ENCODE assay signal across 11 mouse cellular contexts in the genomic region with DNA sequence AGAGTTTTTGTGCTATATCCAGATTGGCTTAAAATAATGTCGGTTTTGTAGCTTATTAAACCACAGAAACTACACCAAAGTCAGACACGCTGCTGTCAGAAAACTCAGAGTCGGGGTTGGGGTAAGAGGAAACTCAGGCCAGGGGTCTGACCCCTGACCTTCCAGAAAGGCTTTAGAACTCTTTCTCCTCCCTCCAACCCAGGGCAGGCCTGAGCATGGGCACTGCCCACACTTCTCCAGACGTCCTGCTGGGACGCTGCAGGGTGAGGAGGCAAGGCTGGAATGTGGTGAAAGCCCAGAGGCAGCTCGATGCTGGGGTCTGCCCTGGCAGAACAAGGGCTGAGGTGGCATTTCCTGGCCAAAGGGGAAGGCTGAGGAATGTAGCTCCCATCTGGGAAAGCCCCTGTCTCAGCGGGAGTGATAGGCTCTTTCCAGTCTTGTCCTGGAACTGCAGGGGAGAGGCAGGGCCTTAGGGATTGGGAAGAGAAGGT. TPM values are rescaled to one million over a fixed set of nuclear protein-coding genes. Genes with fewer than 3 reads are reported as not detected.
A peak's percentile ranks its signal among the peaks of the same experiment; 100 is the strongest.
DNase-seq lines count a peak whose midpoint lies in the region; ATAC-seq and TF ChIP-seq lines count a peak whose summit lies in the region.
"Had no signal": no experiment of that assay in that cellular context is flagged by ENCODE, and none has a peak within 500 bp of the region (broad histone marks: within the 10 kb centered on the region; RNA-seq: fewer than 3 reads in every experiment).

No protein-coding gene starts in this region.

- peak overlapping the region; percentile 72 for H3K4me3 ChIP-seq in heart, embryonic 10.5 days
- H3K4me3 ChIP-seq in heart, postnatal 0 days (ENCODE audit: low read depth, low read length) = peak overlapping the region; percentile 46
- peak overlapping the region; percentile 46 for H3K4me3 ChIP-seq in midbrain, embryonic 13.5 days (replicated peaks)

- ATAC-seq in heart, postnatal 0 days (ENCODE audit: insufficient read depth, low read depth) = no peak
- ATAC-seq in midbrain, embryonic 13.5 days = no peak
- no peak for ATAC-seq in CD4-positive, CD25-positive, alpha-beta regulatory T cell, adult 4 months

- peak overlapping the region; percentile 41; the same call in 1 of the 2 replicates for H3K9ac ChIP-seq in heart, postnatal 0 days (replicated peaks; ENCODE audit: low read depth, low read length)
- H3K9ac ChIP-seq in midbrain, embryonic 13.5 days (replicated peaks) = peak overlapping the region; percentile 71; the same call in 1 of the 2 replicates

- no peak for TF ChIP-seq EP300 in heart, postnatal 0 days (IDR thresholded peaks at IDR 0.05; ENCODE audit: low read depth)

- peak overlapping the region; percentile 76 for H3K4me2 ChIP-seq in heart, postnatal 0 days (ENCODE audit: low read depth, low read length)
- peak overlapping the region; percentile 89 for H3K4me2 ChIP-seq in midbrain, embryonic 13.5 days (replicated peaks)

- no peaks in the 10 kb centered on the region for H3K9me3 ChIP-seq in heart, embryonic 10.5 days
- H3K9me3 ChIP-seq in heart, postnatal 0 days (replicated peaks; ENCODE audit: control insufficient read depth, low read length) = no peaks in the 10 kb centered on the region
- H3K9me3 ChIP-seq in midbrain, embryonic 13.5 days = no peaks in the 10 kb centered on the region

- no peak overlapping the region for H3K27ac ChIP-seq in heart, embryonic 10.5 days
- no peak overlapping the region for H3K27ac ChIP-seq in heart, postnatal 0 days (ENCODE audit: low read depth)
- no peak overlapping the region for H3K27ac ChIP-seq in midbrain, embryonic 13.5 days

- DNase-seq in heart, embryonic 10.5 days (ENCODE audit: low spot score) = no peak
- DNase-seq in heart, adult 11 months = no peak
- peak; percentile 36 for DNase-seq in ES-CJ7 (ENCODE audit: low read depth, low spot score)
- no peak for DNase-seq in heart, postnatal 0 days (ENCODE audit: low spot score)
- no peak for DNase-seq in thymus, postnatal 36 days
- no peak for DNase-seq in left cerebral cortex, postnatal 10 days (ENCODE audit: extremely low spot score in 1 of 2, low spot score in 2 of 2)

- H3K27me3 ChIP-seq in heart, embryonic 10.5 days (ENCODE audit: insufficient read depth, poor library complexity, severe bottlenecking) = peaks cover 87% of the 10 kb centered on the region
- H3K27me3 ChIP-seq in heart, postnatal 0 days (ENCODE audit: control insufficient read depth, insufficient read depth, low read length) = peaks cover 31% of the 10 kb centered on the region
- H3K27me3 ChIP-seq in midbrain, embryonic 13.5 days = peaks cover 49% of the 10 kb centered on the region

- H3K36me3 ChIP-seq in heart, embryonic 10.5 days = no peaks in the 10 kb centered on the region
- no peaks in the 10 kb centered on the region for H3K36me3 ChIP-seq in heart, postnatal 0 days (replicated peaks; ENCODE audit: control insufficient read depth, insufficient read depth, low read length)
- no peaks in the 10 kb centered on the region for H3K36me3 ChIP-seq in midbrain, embryonic 13.5 days

- whole genome bisulfite sequencing in heart, embryonic 10.5 days = 3% methylated on average over 7 of the region's 7 CpGs
- 12% methylated on average over 7 of the region's 7 CpGs for WGBS in heart, postnatal 0 days
- WGBS in midbrain, embryonic 13.5 days = 12% methylated on average over 7 of the region's 7 CpGs

- H3K4me1 ChIP-seq in heart, embryonic 10.5 days = peaks cover 20% of the 10 kb centered on the region
- H3K4me1 ChIP-seq in heart, postnatal 0 days (ENCODE audit: control insufficient read depth, insufficient read depth) = peaks cover 23% of the 10 kb centered on the region; the same call in 1 of the 2 replicates
- peaks cover 24% of the 10 kb centered on the region for H3K4me1 ChIP-seq in midbrain, embryonic 13.5 days (replicated peaks)

- TF ChIP-seq CTCF in heart, postnatal 0 days (IDR thresholded peaks at IDR 0.05; ENCODE audit: low read depth) = no peak

- intact Hi-C loops in left cerebral cortex, postnatal 10 days (cut with DNase I) = loop anchor here (10.0 kb wide), 2 partner anchors 171 to 371 kb away; no protein-coding TSS in a partner anchor

RNA-seq across cellular contexts. Expression of a gene that starts 34.6 kb away (rescaled TPM):
- 0.20 TPM in 1 of 2 replicates, not detected in the other for polyA plus RNA-seq in heart, embryonic 10.5 days (2016; fragmentation: Nextera tagmentation; extraction: Ambion mirVana)
- not detected in 2 replicates for total RNA-seq in heart, postnatal 0 days (2014; rRNA removed; ENCODE audit: low replicate concordance)
- not detected in 2 replicates for polyA plus RNA-seq in heart, postnatal 0 days (2015; fragmentation: Nextera tagmentation; extraction: Ambion mirVana)
- 0.79 and 1.1 TPM in 2 replicates for polyA plus RNA-seq in midbrain, embryonic 13.5 days (2015; fragmentation: Nextera tagmentation; extraction: Ambion mirVana)
- not detected for polyA plus RNA-seq in CD4-positive, CD25-positive, alpha-beta regulatory T cell, adult 4 months (2017; shearing (Covaris generic))
- under 1 TPM; 0.54 to 0.71 TPM for total RNA-seq in left cerebral cortex, postnatal 10 days (2021)
- polyA plus RNA-seq: C2C12; gonadal fat pad, adult 2 months; liver, embryonic 16.5 days had no signal
